ENCODE assay signal across 17 mouse cellular contexts in the genomic region with DNA sequence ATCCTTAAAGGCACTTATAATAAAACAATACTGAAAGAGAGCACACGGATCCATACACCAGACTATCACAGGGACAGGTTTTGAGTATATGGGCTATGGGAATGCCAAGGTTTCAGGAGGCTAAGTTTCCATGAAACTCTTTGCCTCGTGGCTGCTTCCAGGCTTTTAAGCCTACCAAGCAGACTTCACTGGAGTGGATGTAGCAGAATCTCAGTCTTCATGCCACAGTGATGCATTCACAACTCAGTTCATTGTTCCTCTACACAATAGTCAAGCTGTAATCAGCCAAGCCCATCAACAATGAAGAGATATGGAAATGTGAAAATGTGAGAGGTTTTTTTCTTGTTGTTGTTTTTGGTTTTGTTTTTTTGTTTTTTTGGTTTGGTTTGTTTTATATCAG.
"Had no signal": no experiment of that assay in that cellular context is flagged by ENCODE, and none has a peak within 500 bp of the region (broad histone marks: within the 10 kb centered on the region; RNA-seq: fewer than 3 reads in every experiment).

No protein-coding gene starts in this region.

- H3K36me3 ChIP-seq: midbrain, embryonic 13.5 days; midbrain, embryonic 15.5 days; neural tube, embryonic 12.5 days had no signal

- H3K9ac ChIP-seq: lung, embryonic 14.5 days; midbrain, embryonic 13.5 days; midbrain, embryonic 15.5 days; neural tube, embryonic 12.5 days had no signal

- H3K27me3 ChIP-seq: megakaryocyte, embryonic 14.5 days; midbrain, embryonic 13.5 days; midbrain, embryonic 15.5 days; neural tube, embryonic 12.5 days had no signal

- H3K27ac ChIP-seq: macrophage; midbrain, embryonic 13.5 days; midbrain, embryonic 15.5 days; neural tube, embryonic 12.5 days had no signal

- DNase-seq: lung, adult 18-20 months; lung, embryonic 14.5 days; lung, postnatal 10 days; lung, postnatal 36 days; retina, postnatal 1 day; right cerebral cortex, adult 18-20 months; right cerebral cortex, postnatal 25 days; right cerebral cortex, postnatal 4 days; spleen, adult 18-20 months; thymus, adult 18-20 months; thymus, postnatal 14 days; thymus, postnatal 36 days had no signal

- H3K9me3 ChIP-seq: megakaryocyte, embryonic 14.5 days; midbrain, embryonic 13.5 days; midbrain, embryonic 15.5 days; neural tube, embryonic 12.5 days had no signal

- H3K4me1 ChIP-seq: megakaryocyte, embryonic 14.5 days; midbrain, embryonic 13.5 days; midbrain, embryonic 15.5 days; neural tube, embryonic 12.5 days had no signal

- H3K4me3 ChIP-seq: megakaryocyte, embryonic 14.5 days; midbrain, embryonic 13.5 days; midbrain, embryonic 15.5 days; neural tube, embryonic 12.5 days had no signal
